Mouse (Mus musculus): ENCODE measurements at regions not wholly inside any gene's neighbourhood (a gene's known extent, or its start where the extent isn't known, plus 50 kb on each side); places are given as distances from the start of the nearest gene placed in this dataset.

DNA sequence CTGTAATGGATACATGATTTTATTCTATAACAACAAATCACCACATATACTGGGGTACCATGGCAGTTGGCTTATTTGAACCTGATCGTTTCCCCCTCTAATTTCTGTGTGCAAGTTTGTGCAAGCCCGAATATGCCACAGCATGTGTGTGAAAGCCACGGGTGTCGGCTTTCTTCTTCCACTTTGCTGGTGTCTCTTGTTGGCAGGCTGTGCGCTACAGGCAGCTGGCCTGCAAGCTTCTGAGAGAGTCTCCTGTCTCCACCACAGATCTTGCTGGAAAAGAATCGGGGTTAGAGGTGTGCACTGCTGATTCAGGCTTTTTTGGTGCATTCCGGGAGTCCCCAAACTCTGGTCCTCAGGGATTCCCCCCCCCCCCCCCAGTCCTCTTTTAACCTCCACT is 142.0 kb upstream of the Kazn start:
- no peak for DNase-seq (ENCODE audit: low read depth, low spot score)

DNA sequence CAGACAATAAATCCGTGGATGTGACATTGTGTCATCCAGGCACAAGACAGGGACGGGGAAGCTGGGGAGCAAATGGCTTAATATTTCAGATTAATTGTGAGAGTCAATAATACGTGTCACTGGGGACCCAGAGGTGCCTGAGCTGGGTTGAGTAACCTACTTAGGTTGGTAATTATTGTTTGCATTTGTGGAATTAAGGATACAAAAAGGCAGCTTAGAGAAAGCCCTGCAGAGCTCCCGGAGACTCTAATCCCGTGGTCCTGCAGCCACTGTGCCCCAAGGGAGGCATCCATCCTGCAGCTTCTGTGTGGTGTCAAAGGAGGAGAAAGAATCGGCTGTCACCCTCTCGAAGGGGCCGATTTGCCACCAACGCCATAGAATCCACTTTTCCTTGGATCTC is 139.3 kb upstream of the Kazn start:
- no peak for DNase-seq (ENCODE audit: low read depth, low spot score)

DNA sequence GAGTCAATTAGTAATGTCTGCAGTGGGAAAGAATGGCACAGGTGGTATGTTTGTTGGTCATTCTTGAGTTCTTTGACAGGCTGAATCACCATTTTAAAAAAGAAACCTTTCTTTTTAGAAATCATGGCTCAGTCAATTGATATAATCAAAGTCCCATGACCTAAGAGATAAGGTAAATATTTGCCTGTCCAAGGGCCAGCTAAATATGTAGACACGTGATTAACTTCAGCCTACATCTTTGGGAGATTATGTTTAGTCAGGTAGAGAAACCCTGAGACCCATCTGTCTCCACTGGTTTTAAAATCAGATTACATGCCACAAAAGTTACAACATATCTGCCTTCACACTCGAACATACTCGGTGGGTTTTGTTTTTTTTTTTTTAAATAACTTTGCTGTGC is 128.6 kb upstream of the Kazn start:
- DNase-seq (ENCODE audit: low read depth, low spot score) = no peak

DNA sequence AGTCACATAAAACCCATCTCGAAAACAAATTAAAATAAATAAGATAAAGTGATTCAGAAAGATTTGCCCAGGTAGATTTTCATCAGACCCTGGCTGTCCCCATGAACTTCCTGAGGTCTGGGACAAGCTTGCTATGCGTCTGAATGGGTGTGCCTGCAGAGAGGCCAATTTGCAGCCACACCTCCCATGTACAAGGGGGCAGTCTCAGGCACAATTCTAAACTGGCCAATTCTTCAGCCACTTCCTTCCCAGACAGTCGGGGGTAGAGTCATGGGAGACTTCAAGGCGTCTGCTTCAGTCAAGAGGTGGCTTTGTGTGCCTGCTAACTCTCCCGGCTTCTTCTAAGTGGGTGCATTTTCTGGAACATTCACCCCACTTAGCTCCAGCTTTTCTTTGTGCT is 122.9 kb upstream of the Kazn start:
- DNase-seq (ENCODE audit: low read depth, low spot score) = no peak

DNA sequence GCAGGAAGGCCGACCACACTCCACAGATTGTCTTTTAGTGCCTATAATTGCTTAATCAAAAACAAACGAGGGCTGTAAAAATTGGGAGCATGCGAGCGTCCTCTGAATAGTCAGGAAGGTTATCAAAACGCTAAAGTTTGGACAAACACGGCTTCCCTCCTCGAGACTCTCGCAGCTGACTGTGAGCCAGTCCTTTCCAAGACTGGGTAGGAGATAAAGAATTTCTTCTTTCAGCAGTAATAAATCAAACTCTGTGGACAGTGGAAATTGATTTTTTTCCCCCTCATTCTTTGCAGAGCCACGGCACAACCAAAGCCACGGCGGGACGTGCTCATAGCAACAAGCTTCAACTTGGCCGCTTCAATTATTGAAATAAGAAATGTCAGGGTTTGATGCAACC is 119.7 kb upstream of the Kazn start:
- no peak for DNase-seq (ENCODE audit: low read depth, low spot score)

DNA sequence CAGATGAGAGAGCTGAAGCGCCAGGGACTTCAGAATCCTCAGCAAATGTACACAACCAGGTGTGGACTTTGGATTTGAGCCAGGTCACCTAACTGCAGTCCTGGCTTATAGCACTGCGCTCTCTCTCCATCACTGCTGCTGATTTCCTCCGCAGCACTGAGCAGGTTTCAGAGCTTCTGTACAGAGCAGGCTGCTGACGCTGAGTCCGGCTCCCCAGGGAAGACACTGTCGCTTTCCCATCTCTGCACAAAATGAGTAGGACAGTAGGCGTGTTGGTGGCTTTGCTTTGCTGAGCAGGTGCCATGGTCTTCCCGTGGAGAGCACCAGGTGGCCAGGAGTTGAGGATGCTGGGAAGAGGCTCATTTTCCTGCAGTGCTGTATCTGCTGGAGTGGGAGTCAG is 116.2 kb upstream of the Kazn start:
- no peak for DNase-seq (ENCODE audit: low read depth, low spot score)

DNA sequence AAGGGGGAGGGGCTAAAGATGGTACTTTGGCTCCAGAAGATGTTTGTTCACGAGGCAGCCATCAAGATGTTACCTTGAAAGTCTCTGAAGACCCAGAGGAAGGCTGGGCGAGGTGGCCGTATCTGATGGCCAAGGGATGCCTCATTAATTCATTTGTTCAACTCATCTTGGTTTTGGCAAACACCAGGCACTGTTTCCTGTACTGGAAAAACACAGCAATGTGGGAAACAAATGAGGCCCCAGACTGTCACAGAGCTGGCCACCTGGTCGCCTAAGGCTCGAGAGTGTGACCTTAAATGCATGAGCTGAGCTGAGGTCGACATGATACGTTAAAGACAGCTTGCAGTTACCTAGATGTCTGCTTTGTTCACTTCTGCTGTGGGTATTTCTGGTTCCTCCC is 114.3 kb upstream of the Kazn start:
- DNase-seq (ENCODE audit: low read depth, low spot score) = no peak

DNA sequence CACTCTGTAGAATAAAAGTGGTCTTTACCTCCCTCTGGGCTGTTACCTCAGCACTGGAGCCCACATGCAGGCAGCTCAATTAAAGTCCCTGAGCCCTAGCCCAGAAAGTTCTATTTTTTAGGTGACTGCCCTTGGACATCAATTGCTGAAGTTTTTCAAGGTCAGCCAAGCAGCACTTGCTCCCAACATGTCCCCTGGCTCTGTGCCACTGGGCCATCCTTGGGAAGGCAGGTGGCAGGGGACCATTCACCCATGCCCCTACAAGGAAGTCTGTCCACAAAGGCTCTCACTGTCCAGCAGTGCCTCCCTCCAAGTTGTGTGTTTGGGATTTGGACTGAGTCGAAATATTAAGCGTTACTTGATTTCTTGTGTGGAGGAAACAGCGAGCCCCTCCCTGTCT is 112.6 kb upstream of the Kazn start:
- DNase-seq (ENCODE audit: low read depth, low spot score) = no peak

DNA sequence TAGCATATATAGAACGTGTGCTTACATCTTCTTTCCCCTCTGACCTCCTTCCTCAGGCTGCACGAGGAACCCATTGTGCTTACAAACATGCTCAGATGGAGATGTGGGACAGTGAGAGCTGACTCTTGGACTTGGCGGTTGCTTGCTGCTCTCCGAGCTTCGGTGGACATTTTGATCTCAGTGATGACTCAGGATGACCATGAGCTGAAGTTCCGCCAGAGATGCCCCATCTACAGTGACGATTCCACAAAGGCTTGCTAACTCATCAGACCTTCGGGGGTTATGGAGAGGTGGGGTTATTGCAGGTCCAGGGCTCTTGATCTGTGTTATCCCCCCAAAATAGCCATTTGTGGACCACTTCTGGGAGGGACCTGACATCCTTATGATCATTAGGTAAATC is 111.8 kb upstream of the Kazn start:
- no peak for DNase-seq (ENCODE audit: low read depth, low spot score)

DNA sequence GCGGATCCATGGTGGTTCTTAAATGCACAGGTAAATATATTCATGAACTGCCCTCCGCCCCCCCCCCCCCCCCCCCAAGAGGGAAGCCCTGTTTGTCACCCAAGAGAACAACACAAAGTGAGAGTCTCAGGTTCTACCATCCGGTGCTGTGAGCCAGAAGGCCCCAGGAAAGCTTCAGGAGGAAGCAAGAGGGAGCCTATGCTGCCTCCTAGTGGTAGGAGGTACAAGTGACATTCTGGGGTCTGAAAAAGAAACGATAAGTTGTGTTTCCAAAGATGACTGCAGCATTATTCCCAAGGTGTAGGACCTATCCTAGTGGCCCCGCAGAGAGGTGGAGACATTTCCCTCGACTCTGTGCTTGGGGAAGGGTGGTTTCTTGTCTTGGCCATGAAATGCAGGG is 109.7 kb upstream of the Kazn start:
- DNase-seq (ENCODE audit: low read depth, low spot score) = no peak

DNA sequence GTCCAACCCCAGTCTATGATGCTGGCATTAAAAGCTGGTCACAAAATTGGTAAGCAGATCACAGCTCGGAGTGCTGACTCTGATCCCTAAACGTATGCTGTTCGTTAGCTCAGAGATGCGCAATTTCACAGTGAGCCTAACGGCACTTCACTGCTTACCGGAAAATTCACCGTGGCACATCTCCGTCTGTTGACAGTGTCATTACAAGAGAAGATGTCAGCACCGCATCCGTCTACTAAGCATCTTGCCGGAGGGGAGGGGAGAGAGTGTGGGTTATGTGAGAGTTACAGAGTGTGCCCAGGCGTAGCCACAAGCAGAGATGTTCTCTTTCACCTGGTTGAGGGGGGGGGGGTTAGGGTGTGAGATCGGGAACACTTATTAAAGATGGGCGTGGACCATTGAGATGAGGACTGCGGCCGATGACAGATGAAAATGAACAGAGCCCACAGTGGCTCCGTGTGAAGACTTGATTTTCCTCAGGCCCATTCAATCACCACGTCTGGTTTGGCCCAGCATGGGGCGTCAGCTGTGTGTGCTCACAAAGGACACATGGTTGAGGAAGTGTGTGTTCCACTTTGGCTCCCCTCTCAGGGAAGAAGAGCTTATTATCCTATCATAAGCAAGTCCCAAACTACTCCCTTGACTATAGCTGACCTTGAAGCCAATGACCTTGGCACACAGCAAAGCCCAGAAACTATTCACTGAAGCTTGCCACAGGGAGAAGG is 103.4 kb upstream of the Kazn start:
- no peak for DNase-seq (ENCODE audit: low read depth, low spot score)

DNA sequence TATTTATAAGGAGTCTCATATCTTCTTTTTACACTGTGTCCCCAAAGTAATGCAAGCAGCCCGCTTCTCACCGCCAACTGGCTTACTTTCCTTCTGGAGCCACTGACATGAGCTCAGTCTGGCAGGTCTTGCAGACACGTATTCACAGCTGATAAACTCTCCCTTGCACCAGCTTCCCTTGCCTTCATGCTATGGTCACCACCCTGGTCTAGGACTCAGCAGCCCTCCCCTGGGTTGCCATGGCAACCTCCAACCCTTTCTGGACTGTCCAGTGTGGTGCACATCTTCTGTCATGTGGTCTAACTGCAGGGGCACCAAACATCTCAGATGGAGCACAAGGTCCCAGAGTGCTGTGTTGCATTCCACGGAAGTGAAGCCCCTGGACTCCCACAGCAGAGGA is 102.1 kb upstream of the Kazn start:
- DNase-seq (ENCODE audit: low read depth, low spot score) = no peak

DNA sequence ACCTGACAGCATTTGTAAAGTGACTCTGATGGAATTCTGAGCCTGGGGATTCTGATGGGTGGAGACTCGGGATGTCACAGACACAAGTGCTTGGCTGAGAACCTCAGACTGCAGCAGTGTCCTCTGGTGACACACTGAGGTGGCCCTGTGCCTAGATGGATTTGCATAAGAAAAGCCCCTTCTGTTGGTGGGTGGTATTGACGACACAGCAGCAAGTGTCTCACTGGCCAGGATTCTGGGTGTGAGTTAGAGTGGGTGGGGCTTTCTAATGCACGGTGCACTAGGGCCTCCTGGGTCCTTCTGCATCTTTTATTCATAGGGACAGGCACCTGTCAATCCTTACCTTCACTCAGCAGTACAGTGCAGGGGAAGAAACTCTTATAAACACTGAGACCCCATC is 100.9 kb upstream of the Kazn start:
- DNase-seq (ENCODE audit: low read depth, low spot score) = no peak

DNA sequence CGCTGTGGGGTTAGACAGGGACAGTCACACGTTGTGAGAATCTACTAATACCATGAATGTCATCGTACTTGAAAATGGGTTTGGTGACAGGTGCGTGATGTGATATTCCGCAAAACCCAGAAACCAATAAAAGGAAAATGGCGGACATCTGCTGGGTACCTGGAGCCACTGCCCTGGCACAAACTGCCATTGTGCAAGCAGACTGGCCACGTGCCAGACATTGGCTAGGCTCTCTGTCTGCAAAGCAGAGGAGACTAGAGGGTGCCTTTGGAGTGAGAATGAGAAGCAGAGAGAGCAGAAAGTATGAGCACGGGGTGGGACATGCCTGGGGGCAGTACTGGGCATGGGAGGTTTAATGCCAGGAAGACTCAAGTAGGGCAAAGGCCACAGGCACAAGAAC is 98.5 kb upstream of the Kazn start:
- DNase-seq (ENCODE audit: low read depth, low spot score) = no peak

DNA sequence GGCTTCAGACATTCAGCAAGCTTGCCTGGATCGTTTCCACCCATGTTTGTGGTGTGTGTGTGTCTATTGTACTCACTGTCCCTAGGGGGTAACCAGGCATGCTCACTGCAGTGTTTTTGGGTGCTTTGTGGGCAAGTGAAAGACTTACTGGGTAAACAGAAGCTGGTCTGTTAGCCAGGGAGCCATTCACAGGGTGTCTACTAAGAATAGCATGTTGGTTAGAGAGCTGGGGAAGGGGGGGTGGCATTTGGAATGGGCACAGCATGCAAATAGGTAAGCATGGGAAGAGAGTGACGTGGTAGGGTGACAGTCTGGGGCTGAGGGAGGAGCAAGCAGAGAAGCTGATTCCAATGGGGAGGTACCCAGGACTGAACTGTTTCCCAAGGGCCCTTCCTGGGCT is 97.7 kb upstream of the Kazn start:
- DNase-seq (ENCODE audit: low read depth, low spot score) = no peak

DNA sequence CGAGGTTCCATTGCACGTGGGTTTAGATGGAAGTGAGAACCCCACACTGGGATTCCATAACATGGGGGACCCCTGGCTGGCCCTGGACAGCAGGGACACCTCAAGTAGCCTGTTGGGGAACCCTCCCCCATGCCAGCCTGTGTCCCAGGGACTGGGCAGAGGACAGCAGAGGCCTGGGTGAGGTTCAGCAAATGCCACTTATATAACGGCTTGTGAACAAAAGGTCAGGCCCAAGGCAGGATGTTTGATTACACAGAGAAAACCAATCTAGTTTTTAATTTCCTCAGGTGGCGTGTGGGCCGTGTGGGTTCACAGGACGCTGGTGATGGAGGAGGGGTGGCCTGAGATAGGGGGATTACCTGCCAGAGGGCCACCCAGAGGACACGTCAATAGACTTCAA is 94.9 kb upstream of the Kazn start:
- no peak for DNase-seq (ENCODE audit: low read depth, low spot score)

DNA sequence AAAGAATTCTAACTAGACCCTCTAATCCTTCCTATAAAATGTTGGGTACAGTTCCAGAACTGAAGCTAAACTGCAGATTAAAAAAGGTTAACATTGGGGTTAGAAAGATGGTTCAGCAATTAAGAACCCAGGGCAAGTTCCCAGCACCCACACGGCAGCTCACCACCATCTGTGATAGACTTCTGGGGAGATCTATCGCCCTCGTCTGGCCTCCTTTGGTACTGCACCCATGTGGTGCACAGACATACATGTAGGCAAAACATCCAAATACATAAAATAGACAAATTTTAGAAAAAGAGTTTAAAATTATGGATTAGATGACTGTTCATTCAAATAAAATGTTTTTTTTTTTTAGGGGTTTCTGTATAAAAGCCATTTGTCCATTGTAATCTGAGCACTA is 91.4 kb upstream of the Kazn start:
- DNase-seq (ENCODE audit: low read depth, low spot score) = no peak

DNA sequence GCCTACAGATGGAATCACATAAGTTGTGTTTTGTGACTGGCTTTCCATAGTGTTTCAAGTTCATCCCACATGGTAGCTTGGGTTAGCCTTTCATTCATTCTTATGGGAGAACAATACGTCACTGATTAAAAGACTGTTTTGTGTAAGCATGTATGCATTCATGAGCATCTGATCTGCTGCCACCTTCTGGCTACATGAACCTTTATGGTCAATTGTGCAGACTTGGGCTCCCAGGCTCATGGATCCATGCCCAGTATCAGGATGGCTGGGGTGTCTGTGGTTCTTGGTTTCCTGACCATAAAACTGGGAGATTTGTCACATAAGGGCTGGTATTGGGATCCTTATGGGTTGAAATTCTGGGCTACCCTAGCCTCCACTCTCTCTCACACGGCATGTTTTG is 90.4 kb upstream of the Kazn start:
- DNase-seq (ENCODE audit: low read depth, low spot score) = no peak

DNA sequence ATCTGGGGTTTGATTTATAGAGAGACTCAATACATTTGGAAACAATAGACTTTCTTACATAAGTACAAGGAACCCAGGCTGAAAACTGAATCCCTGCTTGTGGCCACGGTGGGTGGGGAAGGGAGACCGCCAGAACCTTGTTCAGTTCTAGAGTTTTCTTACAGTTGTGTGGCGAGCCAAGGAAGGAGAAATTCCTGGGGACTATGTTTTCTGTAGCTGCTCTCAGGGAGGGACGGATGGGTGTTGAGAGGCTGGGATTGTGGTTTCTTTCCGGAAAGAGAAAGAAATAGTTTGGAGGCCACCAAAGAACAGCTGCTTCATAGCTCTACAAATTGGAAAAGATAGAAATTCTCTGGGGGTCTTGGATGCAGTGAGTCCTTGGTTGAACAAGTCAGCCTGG is 87.3 kb upstream of the Kazn start:
- DNase-seq (ENCODE audit: low read depth, low spot score) = no peak

DNA sequence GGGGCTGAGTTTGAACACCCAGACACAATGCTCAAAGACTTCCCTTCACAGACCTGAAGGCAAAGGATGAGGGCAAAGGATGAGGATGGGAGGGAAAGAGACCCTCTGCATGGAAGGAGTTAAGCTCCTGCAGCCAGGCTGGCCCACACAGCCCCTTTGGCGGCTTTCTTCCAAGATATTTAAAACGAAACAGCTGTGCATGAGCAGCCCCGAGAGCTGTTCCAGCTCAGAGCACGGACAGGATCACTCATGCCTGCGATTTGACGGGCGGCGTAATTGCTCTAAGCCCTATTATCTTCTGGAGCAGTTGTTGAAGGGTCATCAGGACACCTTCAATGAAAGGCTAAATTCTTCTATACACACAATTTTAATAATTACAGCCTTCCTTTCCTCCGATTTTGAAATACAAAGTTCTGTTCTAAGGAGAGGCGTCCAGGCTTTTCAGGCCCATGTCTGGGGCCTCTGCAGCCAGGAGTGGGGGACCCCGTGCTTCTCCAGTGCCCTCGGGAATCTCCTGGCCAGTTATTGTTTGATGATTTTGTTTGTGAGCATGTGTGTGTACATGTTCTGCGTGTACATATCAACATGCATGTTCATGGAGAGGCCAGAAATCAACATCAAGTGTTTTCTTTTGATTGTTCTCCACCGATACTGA is 82.1 kb upstream of the Kazn start:
- no peak for DNase-seq (ENCODE audit: low read depth, low spot score)

DNA sequence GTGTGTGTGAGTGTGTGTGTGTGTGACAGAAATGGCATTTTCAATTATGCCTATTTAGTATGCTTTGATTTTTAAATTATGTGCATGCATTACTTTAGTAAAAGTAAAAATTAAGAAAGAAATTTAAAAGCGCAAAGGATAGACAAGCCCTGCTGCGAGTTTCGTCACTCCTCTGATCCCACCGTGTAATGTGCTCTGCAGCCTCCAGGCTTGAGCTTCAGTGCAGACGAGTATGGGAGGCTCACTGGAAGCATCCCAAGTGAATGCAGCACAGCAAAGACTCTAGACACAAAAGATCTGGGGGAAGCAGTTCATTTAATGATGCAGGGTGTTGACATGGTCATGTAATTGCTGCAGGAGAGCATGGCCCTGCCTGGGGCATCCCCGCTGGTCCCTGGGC is 71.1 kb upstream of the Kazn start:
- no peak for DNase-seq (ENCODE audit: low read depth, low spot score)

DNA sequence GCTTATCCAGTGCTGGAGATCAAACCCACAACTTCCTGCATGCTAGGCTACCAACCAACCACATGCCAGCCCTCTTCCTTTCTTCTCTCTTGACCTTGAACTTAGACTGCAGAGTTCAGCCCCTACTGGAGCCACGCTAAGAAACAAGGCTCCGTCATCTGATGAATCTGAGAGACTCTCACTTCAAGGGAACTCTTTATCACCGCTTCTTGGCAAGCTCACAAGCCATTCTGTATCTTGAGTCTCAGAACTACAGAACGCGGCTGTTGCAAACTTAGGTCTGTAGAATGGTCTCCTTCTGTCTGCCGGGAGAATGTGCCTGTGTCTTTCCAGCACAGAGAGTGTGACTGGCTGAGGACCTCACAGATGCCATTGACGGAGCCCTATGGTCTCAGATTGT is 69.1 kb upstream of the Kazn start:
- no peak for DNase-seq (ENCODE audit: low read depth, low spot score)

DNA sequence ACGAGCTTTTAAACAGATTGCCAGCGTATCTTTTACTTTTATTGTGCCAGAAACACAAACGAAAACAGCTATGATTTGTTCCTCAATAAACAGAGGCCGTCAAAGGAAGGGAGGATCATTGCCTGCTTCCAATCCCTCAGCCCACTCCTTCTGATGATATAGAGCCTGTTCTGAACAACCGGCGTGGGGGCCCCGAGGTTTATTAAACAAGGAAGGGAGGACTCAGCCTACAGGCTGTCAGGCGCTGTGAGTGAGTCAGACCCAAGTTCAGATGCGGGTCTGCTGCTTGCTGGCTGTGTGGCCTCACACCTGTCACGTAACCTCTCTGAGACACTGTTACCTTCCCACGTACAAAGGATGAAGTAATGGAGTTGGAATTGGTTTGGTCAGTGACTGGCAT is 68.1 kb upstream of the Kazn start:
- DNase-seq (ENCODE audit: low read depth, low spot score) = no peak

DNA sequence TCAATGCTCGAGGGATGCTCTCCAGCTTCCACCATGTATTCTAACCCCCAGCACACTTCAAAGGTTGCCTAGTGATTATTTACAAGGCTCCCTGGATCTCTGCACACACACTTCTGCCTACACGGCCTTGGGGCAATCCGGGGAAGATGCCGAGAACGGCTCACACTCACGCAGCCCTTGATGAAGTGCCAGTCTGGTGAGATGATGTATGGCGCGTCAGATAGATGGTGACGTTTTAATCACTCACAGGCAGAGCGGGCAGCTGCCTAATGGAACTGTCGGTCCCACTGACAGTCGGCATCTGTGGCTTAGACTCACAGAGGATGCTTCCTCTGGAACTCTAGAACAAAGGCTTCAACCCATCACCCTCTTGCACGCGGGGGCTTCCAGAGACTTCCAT is 66.9 kb upstream of the Kazn start:
- DNase-seq (ENCODE audit: low read depth, low spot score) = no peak
